Mouse (Mus musculus): ENCODE data around the gene Usp15. TPM values are rescaled to one million over a fixed set of nuclear protein-coding genes. Genes with fewer than 3 reads are reported as not detected.

Gene Usp15
- polyA plus RNA-seq, 1 experiment, result 51.8 TPM

GRCm38 (mm10) chr10:123116861-123117260 lies 79.9 kb downstream of the Usp15 start:
- TF ChIP-seq CTCF (IDR thresholded peaks at IDR 0.05; ENCODE audit: extremely low read depth, insufficient read depth, low read length) (no peak), POLR2A (IDR thresholded peaks at IDR 0.05; ENCODE audit: extremely low read depth, insufficient read depth, low read length) (no peak)
- no peak overlapping the region for H3K4me3 ChIP-seq (ENCODE audit: insufficient read depth, low read length)

GRCm38 (mm10) chr10:123113466-123113865 lies 83.3 kb downstream of the Usp15 start:
- Histone ChIP-seq H3K27ac (ENCODE audit: insufficient read depth, low read length) (no peak overlapping the region), H3K4me1 (ENCODE audit: control insufficient read depth, insufficient read depth, low read length) (no peaks in the 10 kb centered on the region), H3K4me3 (ENCODE audit: insufficient read depth, low read length) (no peak overlapping the region)
- no peak for TF ChIP-seq CTCF (IDR thresholded peaks at IDR 0.05; ENCODE audit: extremely low read depth, insufficient read depth, low read length)
- TF ChIP-seq POLR2A (IDR thresholded peaks at IDR 0.05; ENCODE audit: extremely low read depth, insufficient read depth, low read length), result no peak

More at GRCm38 (mm10) chr10:123116861-123117260, 79.9 kb downstream of the Usp15 start:
- Histone ChIP-seq H3K4me1 (ENCODE audit: control insufficient read depth, insufficient read depth, low read length) (peaks cover 3% of the 10 kb centered on the region), H3K27ac (ENCODE audit: insufficient read depth, low read length) (no peak overlapping the region)

- no peaks in the 10 kb centered on the region for H3K4me1 ChIP-seq (ENCODE audit: control insufficient read depth, insufficient read depth, low read length)
Observed at GRCm38 (mm10) chr10:123112787-123113168, 84.0 kb downstream of the Usp15 start.

GRCm38 (mm10) chr10:123112056-123112786 lies 84.6 kb downstream of the Usp15 start:
- TF ChIP-seq POLR2A (IDR thresholded peaks at IDR 0.05; ENCODE audit: extremely low read depth, insufficient read depth, low read length) (no peak), CTCF (IDR thresholded peaks at IDR 0.05; ENCODE audit: extremely low read depth, insufficient read depth, low read length) (no peak)
- no peak overlapping the region for H3K27ac ChIP-seq (ENCODE audit: insufficient read depth, low read length)

More at GRCm38 (mm10) chr10:123112787-123113168, 84.0 kb downstream of the Usp15 start:
- Histone ChIP-seq H3K27ac (ENCODE audit: insufficient read depth, low read length) (no peak overlapping the region), H3K4me3 (ENCODE audit: insufficient read depth, low read length) (no peak overlapping the region)
- TF ChIP-seq POLR2A (IDR thresholded peaks at IDR 0.05; ENCODE audit: extremely low read depth, insufficient read depth, low read length) (no peak), CTCF (IDR thresholded peaks at IDR 0.05; ENCODE audit: extremely low read depth, insufficient read depth, low read length) (no peak)

GRCm38 (mm10) chr10:123110548-123110947 lies 86.2 kb downstream of the Usp15 start:
- Histone ChIP-seq H3K4me3 (ENCODE audit: insufficient read depth, low read length) (no peak overlapping the region), H3K27ac (ENCODE audit: insufficient read depth, low read length) (no peak overlapping the region), H3K4me1 (ENCODE audit: control insufficient read depth, insufficient read depth, low read length) (no peaks in the 10 kb centered on the region)
- TF ChIP-seq CTCF (IDR thresholded peaks at IDR 0.05; ENCODE audit: extremely low read depth, insufficient read depth, low read length) (no peak), POLR2A (IDR thresholded peaks at IDR 0.05; ENCODE audit: extremely low read depth, insufficient read depth, low read length) (no peak)

More at GRCm38 (mm10) chr10:123112056-123112786, 84.6 kb downstream of the Usp15 start:
- Histone ChIP-seq H3K4me3 (ENCODE audit: insufficient read depth, low read length) (no peak overlapping the region), H3K4me1 (ENCODE audit: control insufficient read depth, insufficient read depth, low read length) (no peaks in the 10 kb centered on the region)

- Histone ChIP-seq H3K27ac (ENCODE audit: insufficient read depth, low read length) (no peak overlapping the region), H3K4me1 (ENCODE audit: control insufficient read depth, insufficient read depth, low read length) (no peaks in the 10 kb centered on the region), H3K4me3 (ENCODE audit: insufficient read depth, low read length) (no peak overlapping the region)
- TF ChIP-seq POLR2A (IDR thresholded peaks at IDR 0.05; ENCODE audit: extremely low read depth, insufficient read depth, low read length), result no peak
- no peak for TF ChIP-seq CTCF (IDR thresholded peaks at IDR 0.05; ENCODE audit: extremely low read depth, insufficient read depth, low read length)
Observed at GRCm38 (mm10) chr10:123108527-123108926, 88.3 kb downstream of the Usp15 start.

- no peak for TF ChIP-seq CTCF (IDR thresholded peaks at IDR 0.05; ENCODE audit: extremely low read depth, insufficient read depth, low read length)
- no peak for TF ChIP-seq POLR2A (IDR thresholded peaks at IDR 0.05; ENCODE audit: extremely low read depth, insufficient read depth, low read length)
- H3K27ac ChIP-seq (ENCODE audit: insufficient read depth, low read length), result no peak overlapping the region
- H3K4me3 ChIP-seq (ENCODE audit: insufficient read depth, low read length), result no peak overlapping the region
- H3K4me1 ChIP-seq (ENCODE audit: control insufficient read depth, insufficient read depth, low read length), result no peaks in the 10 kb centered on the region
Observed at GRCm38 (mm10) chr10:123108121-123108520, 88.7 kb downstream of the Usp15 start.

GRCm38 (mm10) chr10:123101303-123101702 lies 95.5 kb downstream of the Usp15 start:
- no peak overlapping the region for H3K4me3 ChIP-seq (ENCODE audit: insufficient read depth, low read length)
- TF ChIP-seq CTCF (IDR thresholded peaks at IDR 0.05; ENCODE audit: extremely low read depth, insufficient read depth, low read length) (no peak), POLR2A (IDR thresholded peaks at IDR 0.05; ENCODE audit: extremely low read depth, insufficient read depth, low read length) (no peak)

GRCm38 (mm10) chr10:123100584-123100983 lies 96.2 kb downstream of the Usp15 start:
- peaks cover 3% of the 10 kb centered on the region for H3K4me1 ChIP-seq (ENCODE audit: control insufficient read depth, insufficient read depth, low read length)
- H3K4me3 ChIP-seq (ENCODE audit: insufficient read depth, low read length), result no peak overlapping the region
- no peak overlapping the region for H3K27ac ChIP-seq (ENCODE audit: insufficient read depth, low read length)
- no peak for TF ChIP-seq POLR2A (IDR thresholded peaks at IDR 0.05; ENCODE audit: extremely low read depth, insufficient read depth, low read length)
- no peak for TF ChIP-seq CTCF (IDR thresholded peaks at IDR 0.05; ENCODE audit: extremely low read depth, insufficient read depth, low read length)

More at GRCm38 (mm10) chr10:123101303-123101702, 95.5 kb downstream of the Usp15 start:
- no peak overlapping the region for H3K27ac ChIP-seq (ENCODE audit: insufficient read depth, low read length)
- peaks cover 3% of the 10 kb centered on the region for H3K4me1 ChIP-seq (ENCODE audit: control insufficient read depth, insufficient read depth, low read length)

- no peak overlapping the region for H3K4me3 ChIP-seq (ENCODE audit: insufficient read depth, low read length)
- H3K27ac ChIP-seq (ENCODE audit: insufficient read depth, low read length), result no peak overlapping the region
- no peaks in the 10 kb centered on the region; the same call in 1 of the 2 replicates for H3K4me1 ChIP-seq (ENCODE audit: control insufficient read depth, insufficient read depth, low read length)
- TF ChIP-seq CTCF (IDR thresholded peaks at IDR 0.05; ENCODE audit: extremely low read depth, insufficient read depth, low read length) (no peak), POLR2A (IDR thresholded peaks at IDR 0.05; ENCODE audit: extremely low read depth, insufficient read depth, low read length) (no peak)
Observed at GRCm38 (mm10) chr10:123094504-123094903, 102.3 kb downstream of the Usp15 start.
